Mouse (Mus musculus) left cerebral cortex, adult 18-20 months (tissue): Measurements from ENCODE around the gene Cish. TPM values are rescaled to one million over a fixed set of nuclear protein-coding genes. Genes with fewer than 3 reads are reported as not detected.

Experiments
- DNase-seq, 2 experiments: peaks; one replicate each; pipeline ENCODE4 v3.0.0; 2021 to 2022; ENCODE audit warnings: low spot score in 2 of 2, mixed read lengths in 1 of 2
- total RNA-seq, 2 experiments: library from RNA; stranded (reverse); gene quantifications; 2 replicates each; pipeline ENCODE4 v1.2.3; 2021

Cish gene
- total RNA-seq, 2 experiments from 2014 or later = 6.9 to 9.1 TPM

- DNase-seq = no peak
Measured at GRCm38 (mm10) chr9:107312811-107313584, 17.2 kb downstream of the Cish start.

DNA sequence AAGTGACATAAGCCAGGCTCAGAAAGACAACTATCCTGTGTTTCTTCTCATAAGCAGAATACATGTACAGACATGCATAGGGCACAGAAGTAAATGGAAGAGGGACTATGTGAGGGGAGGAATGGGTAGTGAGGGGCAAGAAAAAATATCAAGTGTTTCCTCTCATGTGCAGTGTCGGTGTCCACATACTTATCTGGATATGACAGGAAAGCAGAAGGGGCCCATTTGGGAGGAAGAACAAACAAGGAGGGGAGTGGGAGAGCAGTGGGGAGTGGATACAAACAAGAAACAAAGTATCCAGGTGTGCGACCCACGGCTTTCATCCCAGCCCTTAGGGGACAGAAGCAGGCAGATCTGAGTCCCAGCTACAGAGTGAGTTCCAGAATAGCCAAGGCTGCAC, 18.1 kb downstream of the Cish start:
- DNase-seq = no peak

DNA sequence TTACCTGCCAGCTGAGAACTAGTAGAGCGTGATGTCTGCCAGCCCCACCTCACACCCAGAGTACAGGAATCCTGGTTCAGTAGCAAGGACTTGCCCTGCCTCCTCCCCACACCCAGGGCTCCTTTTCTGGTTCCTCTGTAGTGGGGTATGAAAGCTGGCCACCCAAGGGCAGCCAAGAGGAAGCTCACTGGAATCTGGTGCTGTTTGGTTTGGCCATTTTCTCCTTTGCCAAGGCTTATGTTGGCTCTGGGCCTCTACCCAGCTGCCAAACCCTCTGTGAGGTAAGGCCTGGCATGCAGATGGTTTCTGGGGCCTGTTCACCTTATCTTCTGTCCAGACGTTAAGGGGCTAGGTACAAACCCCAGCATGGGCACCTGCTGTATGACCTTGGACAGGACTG, 20.0 kb downstream of the Cish start:
- no peak for DNase-seq

DNA sequence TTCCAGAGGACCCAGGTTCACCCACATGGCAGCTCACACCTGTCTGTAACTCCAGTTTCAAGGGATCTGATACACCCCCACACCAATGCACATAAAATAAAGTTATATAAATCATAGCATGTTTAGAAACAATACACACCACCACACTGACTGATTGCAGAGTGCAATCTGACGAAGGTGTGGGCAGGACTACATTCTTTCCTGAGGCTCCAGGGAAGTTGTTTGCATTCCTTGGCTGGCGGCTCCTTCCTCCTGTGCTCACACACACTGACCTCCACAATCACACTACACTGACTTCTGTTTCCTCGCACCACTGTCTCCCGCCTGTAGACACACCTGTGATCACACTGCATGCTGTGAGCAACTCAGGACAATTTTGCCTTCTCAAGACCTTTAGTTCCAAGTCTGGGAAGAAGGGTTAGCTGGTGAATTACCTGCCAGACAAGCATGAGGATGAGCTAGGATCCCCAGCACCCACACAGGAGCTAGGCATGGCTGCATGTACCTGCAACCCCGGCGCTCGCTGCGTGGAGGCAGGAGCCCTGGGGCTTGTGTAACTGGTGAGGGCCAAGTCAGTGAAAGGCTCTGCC, 26.7 kb downstream of the Cish start:
- DNase-seq = no peak

DNA sequence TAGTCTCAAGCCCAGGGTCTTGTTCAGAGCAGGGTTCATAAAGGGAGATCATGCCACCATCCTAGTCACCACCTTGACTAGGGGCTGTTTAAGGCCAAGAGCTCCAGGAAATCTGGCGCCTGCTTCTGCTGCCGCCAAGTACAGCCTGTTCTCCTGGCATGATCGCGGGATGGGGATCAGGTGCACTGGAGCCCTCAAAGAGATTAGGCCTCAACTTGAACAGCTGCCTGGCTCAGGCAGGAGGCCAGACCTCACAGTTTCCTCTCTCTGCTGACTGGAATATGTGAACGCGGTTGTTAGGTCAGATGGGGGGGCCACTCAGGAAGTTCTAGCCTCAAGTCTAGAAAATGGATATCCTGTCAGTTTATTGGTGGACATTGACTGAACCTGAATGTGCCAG, 27.7 kb downstream of the Cish start:
- peak in 1 of 2 experiments; percentile 24 for DNase-seq

GRCm38 (mm10) chr9:107324799-107325561, 29.2 kb downstream of the Cish start:
- no peak for DNase-seq

GRCm38 (mm10) chr9:107325904-107326303, 30.1 kb downstream of the Cish start:
- no peak for DNase-seq

GRCm38 (mm10) chr9:107327879-107328620, 32.2 kb downstream of the Cish start:
- DNase-seq = no peak

DNA sequence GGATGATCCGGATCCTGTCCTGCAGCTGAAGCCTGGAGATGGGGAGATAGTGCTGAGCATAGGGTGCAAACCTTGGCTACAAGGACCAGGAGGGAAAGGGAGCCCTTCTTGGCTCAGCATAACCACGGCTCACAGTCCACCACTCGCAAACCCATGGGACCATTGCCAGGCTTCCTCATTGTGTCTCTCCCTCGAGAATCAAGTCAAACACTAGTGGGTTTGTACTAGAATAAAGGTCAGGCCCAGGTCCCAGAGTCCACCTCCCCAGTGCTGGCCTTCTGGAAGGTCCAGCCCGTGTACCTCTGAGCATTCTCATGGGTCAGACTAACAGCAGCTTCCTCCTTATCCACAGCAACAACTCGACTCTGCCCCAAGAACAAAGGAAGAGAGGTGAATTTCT, 35.0 kb downstream of the Cish start:
- DNase-seq = no peak

GRCm38 (mm10) chr9:107333686-107334085, 37.9 kb downstream of the Cish start:
- DNase-seq = no peak

- DNase-seq = no peak
Measured at GRCm38 (mm10) chr9:107334356-107334755, 38.5 kb downstream of the Cish start.

GRCm38 (mm10) chr9:107335046-107335445, 39.2 kb downstream of the Cish start:
- DNase-seq = no peak

DNA sequence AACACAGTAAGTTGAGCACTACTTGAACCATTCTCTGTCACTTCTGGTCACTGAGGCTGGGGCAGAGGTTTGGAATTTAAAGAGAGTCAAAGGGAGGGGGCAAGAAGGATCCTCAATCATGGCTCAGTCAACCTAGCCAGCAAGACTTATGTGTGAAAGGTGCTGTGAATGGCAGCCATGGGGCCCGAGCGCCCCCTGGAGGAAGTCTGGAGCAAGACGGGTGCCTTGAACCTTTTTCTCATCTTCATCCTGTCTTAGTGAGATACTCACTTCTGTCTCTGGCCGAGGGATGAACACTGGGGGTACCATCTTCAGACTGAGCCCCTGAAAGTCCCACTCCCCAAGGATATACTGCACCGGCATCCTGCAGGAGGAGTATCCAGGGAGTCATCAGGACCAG, 40.1 kb downstream of the Cish start:
- DNase-seq = peak; percentile 71 to 76

- DNase-seq = no peak
Measured at GRCm38 (mm10) chr9:107336386-107336785, 40.6 kb downstream of the Cish start.

DNA sequence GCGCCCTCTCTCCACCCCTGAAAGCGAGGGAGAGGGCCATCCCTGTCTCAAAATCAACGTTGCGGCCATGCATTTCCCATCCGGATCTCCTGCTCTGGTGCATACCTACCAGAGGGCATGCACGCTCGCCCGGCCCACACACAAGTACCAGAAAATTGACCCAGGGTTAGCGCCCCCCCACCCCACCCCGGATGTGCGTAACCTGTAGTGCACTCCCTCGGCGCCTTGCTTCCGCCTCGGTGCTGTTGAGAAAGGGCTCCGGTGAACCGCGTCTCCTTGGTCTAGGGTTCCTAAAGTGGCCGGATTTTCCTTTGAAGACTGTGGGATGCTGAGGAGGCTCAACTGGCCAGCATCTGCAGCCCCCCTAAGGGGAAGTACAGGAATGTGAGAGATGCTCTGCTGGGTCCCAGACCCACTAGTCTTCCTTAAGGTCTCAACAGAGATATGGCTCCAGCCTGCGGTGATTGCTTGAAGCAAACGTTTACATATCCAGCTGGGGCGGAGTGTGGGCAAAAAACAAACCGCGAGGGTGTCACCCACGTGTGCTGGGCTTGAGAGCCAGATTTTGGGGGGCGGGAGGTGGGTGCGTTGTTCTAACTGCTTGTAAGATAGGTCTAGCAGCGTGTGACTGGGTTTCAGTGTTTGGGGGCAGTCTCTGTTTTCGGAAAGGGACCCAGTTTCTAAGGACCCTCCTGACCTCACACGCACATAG, 42.5 kb downstream of the Cish start, which contains the start of gene Hemk1:
Gene Hemk1 (minus strand): TSS at position 179 of the 712 bp plus-strand sequence.
- DNase-seq = peak; percentile 78 to 80

GRCm38 (mm10) chr9:107340267-107340859, 44.5 kb downstream of the Cish start, which contains the start of gene 6430571L13Rik:
6430571L13Rik (plus strand) TSS chr9:107340602.
- DNase-seq = peak; percentile 92 to 94

- no peak for DNase-seq
Measured at GRCm38 (mm10) chr9:107340911-107341645, 45.3 kb downstream of the Cish start.

- DNase-seq = no peak
Measured at GRCm38 (mm10) chr9:107342201-107342709, 46.4 kb downstream of the Cish start.
